Mouse (Mus musculus) erythroblast, embryonic 14.5 days (primary cell): ENCODE results near the gene Chfr.

Experiments
- GATA1 ChIP-seq: IDR thresholded peaks from 2 replicates; pipeline ENCODE4 v1.6.1; 2012; ENCODE audit warnings: low read length, inconsistent platforms, mixed read lengths
- TAL1 ChIP-seq: IDR thresholded peaks from 3 replicates; pipeline ENCODE4 v1.6.1; 2012; ENCODE audit warnings: low read length, inconsistent platforms, mixed read lengths

DNA sequence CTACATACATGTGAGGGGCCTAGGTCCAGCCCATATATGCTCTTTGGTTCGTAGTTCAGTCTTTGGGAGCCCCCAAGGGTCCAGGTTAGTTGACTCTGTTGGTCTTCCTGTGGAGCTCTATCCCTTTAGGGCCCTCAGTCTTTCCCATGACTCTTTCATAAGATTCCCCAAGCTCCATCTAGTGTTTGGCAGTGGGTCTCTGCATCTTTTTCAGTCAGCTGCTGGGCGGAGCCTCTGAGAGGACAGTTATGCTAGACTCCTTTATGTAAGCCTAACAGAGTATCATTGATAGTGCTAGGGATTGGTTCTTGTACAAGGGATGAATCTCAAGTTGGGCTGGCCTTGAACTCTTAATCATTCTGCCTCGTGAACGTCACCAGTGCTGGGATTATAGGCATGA is 84.7 kb downstream of the Chfr start:
- TF ChIP-seq TAL1 (no peak), GATA1 (no peak)
